Mouse (Mus musculus) heart, embryonic 15.5 days (tissue): ENCODE results near the gene Epgn. TPM values are rescaled to one million over a fixed set of nuclear protein-coding genes. Genes with fewer than 3 reads are reported as not detected.

Source experiments
- polyA plus RNA-seq: library from polyadenylated mRNA; unstranded; fragments of >200 nt; fragmentation: Nextera tagmentation; extraction: Ambion mirVana; gene quantifications from 2 replicates; pipeline ENCODE4 v1.2.1, GENCODE M21; 2015

Gene Epgn
- polyA plus RNA-seq, 1 experiment from 2014 or later = 0.14 TPM

Other genes starting within 250 kb of the Epgn start
- gene Cxcl3, start 241.4 kb upstream of the Epgn start, polyA plus RNA-seq = not detected in 2 replicates
- gene Cxcl15, start 232.9 kb upstream of the Epgn start, polyA plus RNA-seq = 0.20 and 0.79 TPM in 2 replicates
- 0.94 and 1.0 TPM in 2 replicates for gene Cxcl1, start 136.2 kb upstream of the Epgn start, polyA plus RNA-seq
- not detected in 2 replicates for gene Cxcl2, start 123.6 kb upstream of the Epgn start, polyA plus RNA-seq
- 24.0 and 31.0 TPM in 2 replicates for gene Mthfd2l, start 96.3 kb upstream of the Epgn start, polyA plus RNA-seq
- 0.08 and 0.09 TPM in 2 replicates for gene Ereg, start 47.2 kb downstream of the Epgn start, polyA plus RNA-seq
- 0.37 and 0.52 TPM in 2 replicates for gene Areg, start 112.1 kb downstream of the Epgn start, polyA plus RNA-seq